Mouse (Mus musculus) layer of hippocampus, adult 18-20 months (tissue): ENCODE measurements around the gene Cttnbp2nl. TPM values are rescaled to one million over a fixed set of nuclear protein-coding genes. Genes with fewer than 3 reads are reported as not detected.

ENCODE experiments used
- DNase-seq, 2 experiments: peaks; one replicate each; pipeline ENCODE4 v3.0.0; 2022; ENCODE audit warnings: low spot score in 2 of 2
- total RNA-seq, 2 experiments: library from RNA; stranded (reverse); gene quantifications; 2 replicates each; pipeline ENCODE4 v1.2.3; 2021

The Cttnbp2nl gene
- total RNA-seq, 2 experiments from 2014 or later, result 26.1 to 29.2 TPM

- DNase-seq, result peak; percentile 74 to 89
Observed at GRCm38 (mm10) chr3:104967548-104968300, 85.2 kb downstream of the Cttnbp2nl start.

GRCm38 (mm10) chr3:104965991-104966554 is 86.9 kb downstream of the Cttnbp2nl start:
- DNase-seq, result no peak

- DNase-seq, result no peak
Observed at GRCm38 (mm10) chr3:104965070-104965855, 87.7 kb downstream of the Cttnbp2nl start.

GRCm38 (mm10) chr3:104963331-104964276 is 89.3 kb downstream of the Cttnbp2nl start:
- no peak for DNase-seq

- DNase-seq, result no peak
Observed at GRCm38 (mm10) chr3:104962866-104963265, 90.1 kb downstream of the Cttnbp2nl start.

GRCm38 (mm10) chr3:104962141-104962611 is 90.8 kb downstream of the Cttnbp2nl start:
- DNase-seq, result no peak

- no peak for DNase-seq
Observed at GRCm38 (mm10) chr3:104961066-104962059, 91.6 kb downstream of the Cttnbp2nl start, which contains the start of gene Wnt2b. Gene Wnt2b (minus strand): TSS chr3:104961921.

GRCm38 (mm10) chr3:104960026-104961000 is 92.6 kb downstream of the Cttnbp2nl start:
- no peak for DNase-seq

- DNase-seq, result no peak
Observed at GRCm38 (mm10) chr3:104956131-104956581, 96.8 kb downstream of the Cttnbp2nl start.

GRCm38 (mm10) chr3:104954551-104954950 is 98.4 kb downstream of the Cttnbp2nl start:
- no peak for DNase-seq

GRCm38 (mm10) chr3:104954137-104954536 is 98.8 kb downstream of the Cttnbp2nl start:
- no peak for DNase-seq

GRCm38 (mm10) chr3:104952891-104953670 is 99.9 kb downstream of the Cttnbp2nl start:
- DNase-seq, result no peak

Other genes starting within 250 kb of the Cttnbp2nl start
- gene Mov10, start 234.6 kb downstream of the Cttnbp2nl start, total RNA-seq, result 1 to 10 TPM; 7.9 to 9.7 TPM
- gene St7l, start 189.1 kb downstream of the Cttnbp2nl start, total RNA-seq, result 10 to 100 TPM; 38.3 to 38.4 TPM
- gene Capza1, start 188.6 kb downstream of the Cttnbp2nl start, total RNA-seq, result 10 to 100 TPM; 29.5 to 41.2 TPM
- under 1 TPM; 0.28 to 0.40 TPM for gene Wnt2b, start 91.2 kb downstream of the Cttnbp2nl start, total RNA-seq
- not detected for gene 4930564D02Rik, start 13.7 kb upstream of the Cttnbp2nl start, total RNA-seq